Mouse (Mus musculus): Measurements from ENCODE around the gene Prr22. TPM values are rescaled to one million over a fixed set of nuclear protein-coding genes. Genes with fewer than 3 reads are reported as not detected.

The Prr22 gene
- polyA plus RNA-seq, 1 experiment, result 0.16 TPM

DNA sequence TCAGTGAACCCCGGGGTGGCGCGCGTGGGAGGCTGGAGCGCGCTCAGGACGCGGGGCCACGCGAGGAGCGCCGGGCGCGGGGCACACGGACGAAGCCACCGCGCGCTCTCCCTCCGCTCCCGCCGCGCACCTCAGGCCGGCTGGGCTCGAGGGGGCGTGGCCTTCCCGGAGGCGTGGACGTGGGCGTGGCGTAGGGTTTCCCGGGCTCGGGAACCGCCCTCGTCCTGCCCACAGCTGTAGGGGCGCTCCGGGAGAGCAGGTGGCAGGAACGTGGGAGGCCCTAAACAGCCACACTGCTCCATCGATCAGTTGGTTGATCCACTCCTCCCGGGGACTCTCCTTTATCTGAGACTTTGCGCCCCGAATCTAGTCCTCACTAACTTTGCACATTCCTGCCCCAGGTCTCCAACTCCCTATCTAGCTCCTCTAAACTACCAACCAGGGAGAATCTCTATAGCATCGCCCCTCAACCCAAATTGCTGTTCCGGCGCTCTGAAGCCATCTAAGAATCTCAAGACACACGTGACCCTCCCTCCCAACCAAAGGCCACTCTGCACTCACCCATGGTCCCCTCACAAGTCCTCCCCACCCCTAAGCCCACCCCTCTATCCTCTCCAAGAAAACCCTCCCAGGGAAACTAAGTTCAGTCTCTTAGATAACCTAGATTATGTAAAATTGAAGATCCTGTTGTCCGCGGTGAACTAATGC, 12.5 kb upstream of the Prr22 start, which contains the start of gene Nrtn:
Gene Nrtn (minus strand): TSS at position 115 of the 708 bp plus-strand sequence.
- H3K79me2 ChIP-seq (ENCODE audit: control insufficient read depth, insufficient read depth), result no peaks in the 10 kb centered on the region

DNA sequence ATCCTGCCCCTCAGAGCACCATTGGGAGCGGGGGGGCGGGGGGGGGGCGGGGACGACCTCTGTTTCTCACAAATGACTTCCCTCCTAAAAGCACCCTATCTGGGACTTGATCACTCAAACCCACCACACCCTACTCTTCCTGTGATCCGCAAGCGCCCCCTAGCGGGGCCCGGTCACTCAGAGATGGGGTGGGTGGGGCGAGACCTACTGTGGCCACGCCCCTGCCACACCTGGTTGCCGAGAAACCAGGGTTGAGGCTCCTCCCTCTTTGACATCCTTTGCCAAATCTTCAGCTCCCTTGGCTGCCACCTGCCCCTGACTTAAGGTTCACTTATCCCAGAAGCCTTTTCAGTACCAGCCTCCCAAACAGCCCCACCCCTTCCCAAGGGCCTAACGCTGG, 11.9 kb upstream of the Prr22 start:
- Histone ChIP-seq H3K36me3 (ENCODE audit: control insufficient read depth, insufficient read depth) (no peaks in the 10 kb centered on the region), H3K4me2 (ENCODE audit: low read depth) (no peak overlapping the region), H3K27me3 (ENCODE audit: control insufficient read depth, insufficient read depth, insufficient read length) (peaks cover 37% of the 10 kb centered on the region)

More for the DNA sequence above, 12.5 kb upstream of the Prr22 start, which contains the start of gene Nrtn:
- no peaks in the 10 kb centered on the region for H3K36me3 ChIP-seq (ENCODE audit: control insufficient read depth, insufficient read depth)
- H3ac ChIP-seq (ENCODE audit: control insufficient read depth, insufficient read length), result no peak within 1 kb of the TSS
- no peak for TF ChIP-seq REST (IDR thresholded peaks at IDR 0.05; ENCODE audit: insufficient read depth, insufficient read length)
- TF ChIP-seq MYOG (IDR thresholded peaks at IDR 0.05; ENCODE audit: control insufficient read depth in 1 of 3, insufficient read depth in 1 of 3, insufficient read length in 2 of 3, low read depth in 2 of 3), result peak in 2 of 3 experiments; percentile 44 to 58
- TF ChIP-seq POLR2A (IDR thresholded peaks at IDR 0.05; ENCODE audit: insufficient read length, low read depth), result peak; percentile 39
- peak in 2 of 3 experiments; percentile 37 to 59 for TF ChIP-seq MYOD1 (IDR thresholded peaks at IDR 0.05; ENCODE audit: control insufficient read depth in 1 of 3, insufficient read length in 2 of 3, low read depth in 2 of 3)
- peak within 1 kb of the TSS; percentile 50 for H3K4me2 ChIP-seq (ENCODE audit: low read depth)
- H3K4me3 ChIP-seq, result no peak within 1 kb of the TSS
- H3K27me3 ChIP-seq (ENCODE audit: control insufficient read depth, insufficient read depth, insufficient read length), result peaks cover 39% of the 10 kb centered on the region

DNA sequence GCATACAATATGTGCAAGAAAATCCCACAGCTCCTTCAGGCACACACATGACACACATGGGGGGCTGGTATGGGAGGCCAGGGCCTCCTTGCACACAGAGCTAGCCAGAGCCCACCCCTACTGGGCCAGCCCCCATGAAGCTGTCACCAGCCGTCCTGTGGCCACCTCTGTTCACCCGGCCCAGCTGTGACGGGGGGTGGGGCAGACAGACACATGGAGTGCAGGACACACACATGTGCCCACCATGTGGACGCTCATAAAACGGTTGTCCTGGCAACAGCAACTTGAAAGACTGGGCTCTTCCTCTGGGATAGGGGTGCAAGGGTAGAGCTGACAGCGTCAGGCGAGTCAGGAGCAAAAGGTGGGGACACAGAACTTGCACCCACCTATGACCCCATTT, 10.8 kb upstream of the Prr22 start:
- no peak overlapping the region for H3K4me2 ChIP-seq (ENCODE audit: low read depth)
- H3K27me3 ChIP-seq (ENCODE audit: control insufficient read depth, insufficient read depth, insufficient read length), result peaks cover 32% of the 10 kb centered on the region
- no peak overlapping the region for H3ac ChIP-seq (ENCODE audit: control insufficient read depth, insufficient read length)
- no peak overlapping the region for H3K4me3 ChIP-seq
- no peaks in the 10 kb centered on the region for H3K36me3 ChIP-seq (ENCODE audit: control insufficient read depth, insufficient read depth)
- no peaks in the 10 kb centered on the region for H3K79me2 ChIP-seq (ENCODE audit: control insufficient read depth, insufficient read depth)
- no peak for TF ChIP-seq SRF (IDR thresholded peaks at IDR 0.05; ENCODE audit: control insufficient read depth, insufficient read length, low read depth)
- TF ChIP-seq TCF3 (IDR thresholded peaks at IDR 0.05; ENCODE audit: insufficient read length, low read depth), result no peak
- TF ChIP-seq E2F4 (IDR thresholded peaks at IDR 0.05; ENCODE audit: insufficient read depth), result no peak
- no peak for TF ChIP-seq CEBPB (IDR thresholded peaks at IDR 0.05; ENCODE audit: insufficient read depth, poor library complexity, severe bottlenecking)
- TF ChIP-seq POLR2A (IDR thresholded peaks at IDR 0.05; ENCODE audit: insufficient read length, low read depth), result no peak
- TF ChIP-seq MAX (IDR thresholded peaks at IDR 0.05; ENCODE audit: low read depth), result no peak
- no peak for TF ChIP-seq REST (IDR thresholded peaks at IDR 0.05; ENCODE audit: insufficient read depth, insufficient read length)
- TF ChIP-seq MYOG (IDR thresholded peaks at IDR 0.05; ENCODE audit: control insufficient read depth in 1 of 3, insufficient read depth in 1 of 3, insufficient read length in 2 of 3, low read depth in 2 of 3), result no peak
- TF ChIP-seq POLR2AphosphoS2 (IDR thresholded peaks at IDR 0.05; ENCODE audit: insufficient read length, low read depth), result no peak

More for the DNA sequence above, 11.9 kb upstream of the Prr22 start:
- no peak overlapping the region for H3K4me3 ChIP-seq
- no peaks in the 10 kb centered on the region for H3K79me2 ChIP-seq (ENCODE audit: control insufficient read depth, insufficient read depth)
- H3ac ChIP-seq (ENCODE audit: control insufficient read depth, insufficient read length), result no peak overlapping the region
- TF ChIP-seq MYOD1 (IDR thresholded peaks at IDR 0.05; ENCODE audit: control insufficient read depth in 1 of 3, insufficient read length in 2 of 3, low read depth in 2 of 3), result no peak
- TF ChIP-seq SRF (IDR thresholded peaks at IDR 0.05; ENCODE audit: control insufficient read depth, insufficient read length, low read depth), result no peak
- TF ChIP-seq POLR2A (IDR thresholded peaks at IDR 0.05; ENCODE audit: insufficient read length, low read depth), result no peak
- TF ChIP-seq REST (IDR thresholded peaks at IDR 0.05; ENCODE audit: insufficient read depth, insufficient read length), result no peak
- no peak for TF ChIP-seq MYOG (IDR thresholded peaks at IDR 0.05; ENCODE audit: control insufficient read depth in 1 of 3, insufficient read depth in 1 of 3, insufficient read length in 2 of 3, low read depth in 2 of 3)
- no peak for TF ChIP-seq POLR2AphosphoS2 (IDR thresholded peaks at IDR 0.05; ENCODE audit: insufficient read length, low read depth)
- TF ChIP-seq USF1 (IDR thresholded peaks at IDR 0.05; ENCODE audit: low read depth), result no peak

DNA sequence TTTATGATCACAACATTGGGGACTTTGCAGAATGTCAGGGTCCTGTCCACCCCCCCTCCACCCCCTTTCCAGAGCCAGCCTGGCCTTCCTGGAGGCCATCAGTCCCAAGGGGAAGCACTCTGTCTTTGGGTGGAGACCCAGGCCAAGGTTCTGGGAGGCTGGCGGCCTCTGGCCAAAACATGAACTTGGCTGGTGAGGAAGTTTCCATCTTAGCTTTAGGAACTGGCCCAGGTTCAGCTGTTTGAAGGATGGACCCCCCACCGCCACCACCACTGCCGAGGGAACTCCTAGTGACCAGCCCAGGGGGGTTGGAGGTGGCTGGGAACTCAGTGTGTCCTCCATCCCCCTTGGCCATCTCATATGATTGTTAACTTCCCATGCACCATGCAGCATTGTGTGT, 9.0 kb upstream of the Prr22 start:
- Histone ChIP-seq H3K79me2 (ENCODE audit: control insufficient read depth, insufficient read depth) (no peaks in the 10 kb centered on the region), H3K36me3 (ENCODE audit: control insufficient read depth, insufficient read depth) (no peaks in the 10 kb centered on the region), H3K27me3 (ENCODE audit: control insufficient read depth, insufficient read depth, insufficient read length) (peaks cover 16% of the 10 kb centered on the region), H3K4me3 (no peak overlapping the region), H3K4me2 (ENCODE audit: low read depth) (no peak overlapping the region), H3ac (ENCODE audit: control insufficient read depth, insufficient read length) (no peak overlapping the region)
- TF ChIP-seq TCF3 (IDR thresholded peaks at IDR 0.05; ENCODE audit: insufficient read length, low read depth), result no peak
- TF ChIP-seq POLR2A (IDR thresholded peaks at IDR 0.05; ENCODE audit: insufficient read length, low read depth), result no peak
- no peak for TF ChIP-seq POLR2AphosphoS2 (IDR thresholded peaks at IDR 0.05; ENCODE audit: insufficient read length, low read depth)
- no peak for TF ChIP-seq MYOD1 (IDR thresholded peaks at IDR 0.05; ENCODE audit: control insufficient read depth in 1 of 3, insufficient read length in 2 of 3, low read depth in 2 of 3)
- TF ChIP-seq SRF (IDR thresholded peaks at IDR 0.05; ENCODE audit: control insufficient read depth, insufficient read length, low read depth), result no peak
- TF ChIP-seq MAX (IDR thresholded peaks at IDR 0.05; ENCODE audit: low read depth), result no peak
- TF ChIP-seq CEBPB (IDR thresholded peaks at IDR 0.05; ENCODE audit: insufficient read depth, poor library complexity, severe bottlenecking), result no peak
- no peak for TF ChIP-seq USF1 (IDR thresholded peaks at IDR 0.05; ENCODE audit: low read depth)
- TF ChIP-seq MYOG (IDR thresholded peaks at IDR 0.05; ENCODE audit: control insufficient read depth in 1 of 3, insufficient read depth in 1 of 3, insufficient read length in 2 of 3, low read depth in 2 of 3), result no peak
- no peak for TF ChIP-seq E2F4 (IDR thresholded peaks at IDR 0.05; ENCODE audit: insufficient read depth)
- TF ChIP-seq TCF12 (IDR thresholded peaks at IDR 0.05; ENCODE audit: insufficient read depth, poor library complexity, severe bottlenecking), result no peak
- TF ChIP-seq REST (IDR thresholded peaks at IDR 0.05; ENCODE audit: insufficient read depth, insufficient read length), result no peak

DNA sequence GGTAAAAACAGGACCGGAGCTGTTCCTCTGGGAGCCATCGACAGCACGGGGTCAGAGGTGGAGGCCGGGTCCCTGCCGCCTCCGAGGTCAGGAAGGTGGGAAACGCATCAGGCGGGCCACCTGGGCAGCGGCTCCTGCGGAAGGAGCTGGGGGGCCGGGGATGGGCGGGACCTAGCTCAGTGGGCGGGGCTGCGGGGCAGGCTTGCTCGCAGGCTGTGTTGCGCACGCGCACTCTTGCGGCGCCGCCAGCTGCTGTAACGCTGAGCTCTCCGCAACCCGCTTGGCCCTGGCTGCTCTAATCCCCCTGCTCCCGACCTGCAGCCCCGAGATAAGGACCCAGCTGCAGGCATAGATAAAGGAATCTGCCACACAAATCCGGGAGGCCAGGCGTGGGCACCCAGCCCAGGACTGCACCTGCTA, 8.0 kb upstream of the Prr22 start:
- H3ac ChIP-seq (ENCODE audit: control insufficient read depth, insufficient read length), result no peak overlapping the region
- TF ChIP-seq POLR2AphosphoS2 (IDR thresholded peaks at IDR 0.05; ENCODE audit: insufficient read length, low read depth), result peak; percentile 57
- peak in 2 of 3 experiments; percentile 56 to 77 for TF ChIP-seq MYOD1 (IDR thresholded peaks at IDR 0.05; ENCODE audit: control insufficient read depth in 1 of 3, insufficient read length in 2 of 3, low read depth in 2 of 3)
- peak; percentile 51 for TF ChIP-seq POLR2A (IDR thresholded peaks at IDR 0.05; ENCODE audit: insufficient read length, low read depth)
- TF ChIP-seq MYOG (IDR thresholded peaks at IDR 0.05; ENCODE audit: control insufficient read depth in 1 of 3, insufficient read depth in 1 of 3, insufficient read length in 2 of 3, low read depth in 2 of 3), result peak in 2 of 3 experiments; percentile 71 to 81
- TF ChIP-seq E2F4 (IDR thresholded peaks at IDR 0.05; ENCODE audit: insufficient read depth), result no peak
- no peaks in the 10 kb centered on the region for H3K36me3 ChIP-seq (ENCODE audit: control insufficient read depth, insufficient read depth)
- H3K27me3 ChIP-seq (ENCODE audit: control insufficient read depth, insufficient read depth, insufficient read length), result peaks cover 7% of the 10 kb centered on the region
- peak overlapping the region; percentile 86 for H3K4me2 ChIP-seq (ENCODE audit: low read depth)
- peak overlapping the region; percentile 19 for H3K4me3 ChIP-seq
- H3K79me2 ChIP-seq (ENCODE audit: control insufficient read depth, insufficient read depth), result no peaks in the 10 kb centered on the region
